Mouse (Mus musculus) heart, adult 9 months (tissue): ENCODE measurements around the gene Gm28048.
A peak's percentile ranks its signal among the peaks of the same experiment; 100 is the strongest.

Source experiments
- DNase-seq, 2 experiments: peaks; one replicate each; pipeline ENCODE4 v3.0.0; 2022; ENCODE audit warnings: low spot score in 2 of 2

Gene Gm28048

GRCm38 (mm10) chr11:22838361-22838760 is 143.5 kb downstream of the Gm28048 start:
- no peak for DNase-seq

GRCm38 (mm10) chr11:22836269-22836668 is 145.6 kb downstream of the Gm28048 start:
- DNase-seq = no peak

- DNase-seq = no peak
Measured at GRCm38 (mm10) chr11:22832600-22832999, 149.3 kb downstream of the Gm28048 start.

DNA sequence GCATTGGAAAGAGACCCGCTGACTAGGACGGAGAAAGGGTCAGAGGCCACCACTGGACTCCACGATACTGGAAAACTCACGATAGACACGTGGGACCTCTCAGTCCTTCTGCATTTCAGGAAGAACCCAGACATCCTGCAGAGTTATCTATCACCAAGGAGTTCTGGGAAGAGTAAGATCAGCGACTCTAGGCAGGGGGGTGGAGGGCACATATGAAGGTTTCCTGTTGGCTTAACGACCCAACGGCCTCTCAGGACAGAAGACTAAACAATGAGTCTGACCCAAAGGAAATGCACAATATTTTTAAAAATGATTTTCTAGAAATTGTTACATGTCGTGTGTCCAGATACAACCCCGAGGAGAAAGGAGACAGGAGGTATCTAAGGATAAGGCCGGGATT is 150.0 kb downstream of the Gm28048 start:
- no peak for DNase-seq

- no peak for DNase-seq
Measured at GRCm38 (mm10) chr11:22830684-22831083, 151.2 kb downstream of the Gm28048 start.

GRCm38 (mm10) chr11:22830179-22830611 is 151.7 kb downstream of the Gm28048 start:
- DNase-seq = no peak

DNA sequence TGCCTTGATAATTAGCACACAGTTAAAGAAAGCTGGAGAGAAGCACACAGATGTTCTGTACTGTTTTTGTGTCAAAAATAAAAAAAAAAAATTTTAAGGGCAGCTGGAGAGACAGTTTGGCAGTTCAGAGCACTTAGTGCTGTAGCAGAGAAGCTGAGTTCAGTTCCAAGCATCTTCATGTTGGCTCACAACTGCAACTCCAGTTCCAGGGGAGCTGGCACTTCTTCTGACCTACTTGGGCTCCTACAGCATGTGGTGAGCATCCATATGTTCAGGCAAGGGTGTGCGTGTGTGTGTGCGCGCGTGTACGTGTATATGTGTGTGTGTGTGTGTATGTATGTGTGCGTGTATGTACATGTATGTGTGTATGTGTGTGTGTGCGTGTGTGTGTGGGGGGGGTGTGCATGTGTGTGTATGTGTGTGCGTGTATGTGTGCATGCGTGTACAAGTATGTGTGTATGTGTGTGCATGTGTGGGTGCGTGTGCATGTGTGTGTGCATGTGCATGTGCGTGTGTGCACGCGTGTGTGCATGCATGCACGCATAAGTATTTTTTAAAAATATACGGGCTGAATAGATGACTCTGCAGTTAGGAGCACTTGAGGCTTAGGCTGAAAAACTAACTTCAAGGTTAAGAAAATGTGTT is 152.8 kb downstream of the Gm28048 start:
- no peak for DNase-seq

- DNase-seq = no peak
Measured at GRCm38 (mm10) chr11:22827514-22828080, 154.3 kb downstream of the Gm28048 start.

- no peak for DNase-seq
Measured at GRCm38 (mm10) chr11:22826665-22827064, 155.2 kb downstream of the Gm28048 start.

GRCm38 (mm10) chr11:22826051-22826450 is 155.8 kb downstream of the Gm28048 start:
- DNase-seq = no peak

DNA sequence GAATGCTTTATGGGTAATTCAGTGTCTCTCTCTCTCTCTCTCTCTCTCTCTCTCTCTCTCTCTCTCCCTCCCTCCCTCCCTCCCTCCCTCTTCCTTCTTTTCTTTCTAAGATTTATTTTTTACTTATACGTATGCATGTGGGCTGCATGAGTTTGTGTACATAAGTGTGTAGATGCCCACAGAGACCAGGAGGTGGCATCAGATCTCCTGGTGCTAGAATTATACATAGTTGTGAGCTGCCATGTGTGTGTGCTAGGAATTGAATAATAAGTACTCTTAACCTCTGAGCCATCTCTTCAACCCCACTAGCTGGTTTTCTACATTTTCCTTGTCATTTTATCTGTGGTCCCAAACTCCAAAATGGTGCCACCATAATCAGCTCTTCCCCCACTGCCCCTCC is 156.3 kb downstream of the Gm28048 start:
- no peak for DNase-seq

GRCm38 (mm10) chr11:22824049-22824705 is 157.7 kb downstream of the Gm28048 start:
- DNase-seq = peak in 1 of 2 experiments; percentile 33

DNA sequence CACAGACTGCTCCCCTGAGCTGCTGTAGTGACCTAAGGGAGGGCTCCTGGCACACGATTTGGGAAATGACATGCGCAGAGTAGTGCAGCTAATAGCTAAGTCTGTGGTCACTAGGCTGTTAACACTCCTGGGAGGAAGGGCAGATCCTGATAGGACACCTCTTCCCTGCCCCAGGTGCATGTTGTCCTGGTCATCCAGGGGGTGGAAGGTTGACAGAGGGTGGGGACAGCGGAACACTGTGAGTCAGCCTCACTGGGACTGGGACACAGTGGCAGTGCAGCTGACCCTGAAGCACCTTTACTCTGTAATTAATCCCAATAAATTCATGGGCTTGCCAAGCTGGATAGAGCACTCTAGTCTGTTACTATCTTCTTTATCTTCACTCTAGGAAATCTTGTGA is 160.6 kb downstream of the Gm28048 start:
- no peak for DNase-seq

- peak in 1 of 2 experiments; percentile 29 for DNase-seq
Measured at GRCm38 (mm10) chr11:22818371-22818770, 163.5 kb downstream of the Gm28048 start.

DNA sequence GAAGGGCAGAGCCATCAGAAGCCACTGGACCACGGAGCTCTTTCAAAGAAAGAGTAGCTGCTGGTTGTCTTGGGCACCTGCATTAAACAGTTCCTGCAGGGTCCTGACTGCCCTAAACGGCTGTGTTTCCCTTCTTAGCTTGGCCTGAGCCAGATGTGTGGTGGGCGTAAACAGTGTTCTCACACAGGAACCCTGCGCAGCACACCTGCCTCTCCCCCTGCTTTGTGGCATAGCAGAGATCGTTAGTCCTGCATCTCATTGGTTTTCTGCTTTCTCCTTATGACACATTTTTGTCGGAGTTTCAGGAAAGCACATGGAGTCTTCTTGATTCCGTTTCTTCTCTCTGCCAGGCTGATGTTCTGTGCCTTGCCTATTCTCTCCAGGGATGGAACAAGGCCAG is 166.0 kb downstream of the Gm28048 start:
- no peak for DNase-seq

DNA sequence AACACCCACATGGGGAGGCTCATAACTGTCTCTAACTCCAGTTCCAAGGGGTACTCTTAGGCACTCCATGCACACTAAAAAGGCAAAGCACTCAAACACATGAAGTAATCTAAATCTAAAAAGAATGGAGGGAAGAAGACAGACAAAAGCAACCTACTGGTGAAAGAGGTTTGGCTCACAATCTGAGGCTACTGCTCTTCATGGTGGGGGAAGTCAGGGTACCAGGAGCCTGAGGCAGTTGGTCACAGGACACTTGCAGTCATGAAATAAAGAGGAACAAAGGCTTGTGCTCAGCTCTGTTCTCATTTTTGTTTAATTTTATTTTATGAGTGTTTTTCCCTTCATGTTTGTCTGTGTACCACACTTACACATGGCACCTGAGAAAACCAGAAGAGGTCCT is 166.7 kb downstream of the Gm28048 start:
- no peak for DNase-seq

DNA sequence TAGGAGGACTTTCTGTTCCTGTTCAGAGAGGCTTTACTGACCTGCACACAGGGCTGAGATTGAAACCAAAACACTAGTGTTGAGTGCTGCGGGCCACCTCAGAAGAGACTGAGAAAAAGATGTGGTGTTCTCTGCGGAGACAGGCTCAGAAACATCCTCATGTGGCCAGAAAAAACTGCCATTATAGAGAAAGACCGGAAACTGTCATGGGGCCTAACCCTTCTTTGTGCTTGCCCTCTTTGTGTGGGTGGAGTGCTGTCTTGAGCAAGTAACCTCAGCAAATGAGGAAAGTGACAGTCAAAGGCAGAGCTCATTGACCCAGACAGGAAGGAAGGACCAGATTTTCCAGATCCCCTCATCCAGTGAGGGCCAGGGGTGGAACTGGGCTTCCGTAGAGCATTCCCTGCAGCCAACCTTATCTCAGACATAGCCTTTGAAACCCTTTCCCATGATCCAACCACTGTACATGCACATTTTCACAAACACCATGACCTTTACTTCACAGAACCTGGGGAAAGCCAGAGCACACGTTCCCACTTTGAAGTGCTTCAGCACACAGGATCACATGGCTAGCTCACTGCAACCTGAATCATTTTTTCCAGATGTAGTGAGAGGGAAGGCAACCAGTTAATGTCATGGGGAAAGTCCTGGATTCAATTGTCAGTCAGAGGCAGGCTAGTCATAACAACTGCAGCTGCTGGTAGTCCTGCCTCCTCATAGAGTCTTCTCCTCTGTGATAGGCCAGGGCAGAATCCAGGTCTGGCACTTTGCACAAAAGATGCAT is 167.8 kb downstream of the Gm28048 start:
- peak; percentile 11 to 31 for DNase-seq

DNA sequence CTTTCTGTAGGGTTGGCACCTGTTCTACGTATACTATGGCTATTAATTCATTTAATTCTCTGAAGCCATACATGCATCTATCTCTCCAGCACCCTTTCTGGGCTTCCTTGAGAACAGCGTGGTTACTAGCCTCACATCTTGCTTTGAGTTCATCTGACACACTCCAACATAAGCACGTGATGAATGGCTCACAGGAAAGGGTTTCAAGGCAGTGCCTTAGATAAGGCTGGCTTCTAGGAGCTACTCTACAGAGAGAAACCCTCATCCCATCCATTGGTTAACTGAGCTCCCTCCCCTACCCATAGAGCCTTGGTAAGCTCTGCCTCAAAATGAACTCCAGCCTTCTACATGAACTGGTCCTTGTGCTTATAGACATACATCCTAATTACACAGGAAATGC is 168.5 kb downstream of the Gm28048 start:
- DNase-seq = no peak

DNA sequence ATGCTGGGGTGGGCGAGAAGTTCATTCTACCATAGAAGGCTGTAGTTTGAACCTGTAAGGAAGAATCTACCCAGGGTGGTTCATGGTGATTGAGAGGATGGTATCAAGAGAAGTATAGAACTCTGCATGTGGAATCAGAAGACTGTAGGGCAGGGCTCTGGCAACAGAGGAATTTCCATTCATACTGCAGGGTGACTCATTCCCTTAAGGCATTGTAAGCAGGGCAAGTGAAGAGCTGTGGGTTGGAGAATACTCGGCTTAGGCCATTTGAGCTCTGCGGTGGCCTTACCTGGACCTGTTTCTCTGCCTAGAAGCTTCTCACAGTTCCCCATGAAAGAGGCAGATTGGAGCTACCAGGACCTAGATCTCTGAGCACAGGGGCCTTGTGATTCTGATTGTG is 170.5 kb downstream of the Gm28048 start:
- no peak for DNase-seq

- no peak for DNase-seq
Measured at GRCm38 (mm10) chr11:22809465-22810096, 172.3 kb downstream of the Gm28048 start.

DNA sequence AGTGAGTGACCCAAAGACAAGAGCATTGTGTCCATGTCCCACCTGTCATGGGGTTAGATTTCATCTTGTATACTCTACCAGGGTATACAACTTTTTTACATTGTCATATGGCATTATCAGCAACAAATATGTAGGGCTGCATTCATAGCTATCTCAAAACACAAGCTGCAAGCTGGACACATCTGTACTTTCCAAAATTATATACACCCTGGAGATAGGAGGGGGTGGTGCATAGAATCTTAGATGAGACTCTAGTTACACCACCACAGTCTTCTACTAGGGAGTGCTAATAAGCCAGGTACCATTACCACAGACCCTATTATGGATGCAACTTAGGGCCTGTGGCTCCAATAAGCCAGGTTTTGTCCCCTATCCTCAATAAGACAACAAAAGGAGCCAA is 173.8 kb downstream of the Gm28048 start:
- DNase-seq = no peak

DNA sequence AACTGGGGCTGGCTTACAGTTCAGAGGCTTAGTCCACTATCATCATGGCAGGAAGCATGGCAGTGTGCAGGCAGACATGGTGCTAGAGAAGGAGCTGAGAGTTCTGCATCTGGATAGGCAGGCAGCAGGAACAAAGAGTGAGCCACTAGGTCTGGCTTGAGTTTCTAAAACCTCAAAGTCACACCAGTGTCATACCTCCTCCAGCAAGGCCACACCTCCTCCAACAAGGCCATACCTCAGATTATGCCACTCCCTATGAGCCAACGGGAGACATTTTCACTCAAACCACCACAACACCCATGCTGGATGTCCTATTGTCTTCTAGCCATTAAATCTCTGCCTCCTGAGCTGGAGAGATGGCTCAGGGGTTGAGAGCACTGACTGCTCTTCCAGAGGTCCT is 176.7 kb downstream of the Gm28048 start:
- DNase-seq = no peak
